11 mouse cellular contexts compared by ENCODE assay signal in genomic region chr9:123385352-123386198, GRCm38 (mm10). TPM values are rescaled to one million over a fixed set of nuclear protein-coding genes. Genes with fewer than 3 reads are reported as not detected.
DNase-seq lines count a peak whose midpoint lies in the region; ATAC-seq and TF ChIP-seq lines count a peak whose summit lies in the region.
"Had no signal": no experiment of that assay in that cellular context is flagged by ENCODE, and none has a peak within 500 bp of the region (broad histone marks: within the 10 kb centered on the region; RNA-seq: fewer than 3 reads in every experiment).

No protein-coding gene starts in this region.

- H3K36me3 ChIP-seq in hindbrain, embryonic 13.5 days, result peaks cover 16% of the 10 kb centered on the region
- 0 out of 2 replicates have a peak, but pooled peaks cover 3% of the 10 kb centered on the region for H3K36me3 ChIP-seq in midbrain, embryonic 16.5 days (ENCODE audit: control insufficient read depth, insufficient read depth, low read length)
- peaks cover 22% of the 10 kb centered on the region for H3K36me3 ChIP-seq in embryonic facial prominence, embryonic 10.5 days (replicated peaks)

- H3K9me3 ChIP-seq in hindbrain, embryonic 13.5 days, result no peaks in the 10 kb centered on the region
- no peaks in the 10 kb centered on the region for H3K9me3 ChIP-seq in midbrain, embryonic 16.5 days (replicated peaks; ENCODE audit: control insufficient read depth, low read length, poor library complexity, severe bottlenecking)
- no peaks in the 10 kb centered on the region for H3K9me3 ChIP-seq in embryonic facial prominence, embryonic 10.5 days

- no peak for TF ChIP-seq CTCF in gastrocnemius, adult 2 months (IDR thresholded peaks at IDR 0.05)

- no peak for DNase-seq in gastrocnemius, adult 2 months
- DNase-seq in gastrocnemius, postnatal 36 days, result no peak
- peak; percentile 56 for DNase-seq in brain, adult 2 months (ENCODE audit: low read depth, low spot score)
- no peak for DNase-seq in embryonic facial prominence, embryonic 10.5 days (ENCODE audit: low spot score)
- DNase-seq in spleen, adult 18-20 months, result no peak
- DNase-seq in heart, postnatal 14 days, result no peak
- DNase-seq: B cell, adult 2 months; kidney, postnatal 10 days; lung, postnatal 4 days had no signal

- H3K9ac ChIP-seq in hindbrain, embryonic 13.5 days, result no peak overlapping the region
- no peak overlapping the region for H3K9ac ChIP-seq in midbrain, embryonic 16.5 days (ENCODE audit: low read depth, low read length)

- ATAC-seq in hindbrain, embryonic 13.5 days (ENCODE audit: low FRiP score), result peak; percentile 59
- ATAC-seq in midbrain, embryonic 16.5 days, result peak; percentile 48; the same call in 1 of the 2 replicates

- H3K4me2 ChIP-seq in hindbrain, embryonic 13.5 days, result no peak overlapping the region
- no peak overlapping the region for H3K4me2 ChIP-seq in midbrain, embryonic 16.5 days (ENCODE audit: low read length)

- H3K4me3 ChIP-seq in gastrocnemius, adult 2 months, result no peak overlapping the region
- no peak overlapping the region for H3K4me3 ChIP-seq in hindbrain, embryonic 13.5 days
- no peak overlapping the region for H3K4me3 ChIP-seq in midbrain, embryonic 16.5 days (ENCODE audit: low read depth, low read length)
- H3K4me3 ChIP-seq in embryonic facial prominence, embryonic 10.5 days, result no peak overlapping the region

- intact Hi-C loops in gastrocnemius, adult 2 months (cut with DNase I), result no loop called here
- intact Hi-C loops in gastrocnemius, postnatal 36 days (cut with DNase I), result no loop called here
- intact Hi-C loops in heart, postnatal 14 days (cut with DNase I), result no loop called here

- 45% methylated on average over 5 of the region's 5 CpGs for WGBS in hindbrain, embryonic 13.5 days
- 42% methylated on average over 5 of the region's 5 CpGs for whole genome bisulfite sequencing in midbrain, embryonic 16.5 days
- 86% methylated on average over 5 of the region's 5 CpGs for WGBS in embryonic facial prominence, embryonic 10.5 days

- H3K27ac ChIP-seq in gastrocnemius, adult 2 months, result peak overlapping the region; percentile 43; the same call in 1 of the 2 replicates
- peak overlapping the region; percentile 60 for H3K27ac ChIP-seq in hindbrain, embryonic 13.5 days
- no peak overlapping the region for H3K27ac ChIP-seq in midbrain, embryonic 16.5 days (ENCODE audit: low read length)
- no peak overlapping the region for H3K27ac ChIP-seq in embryonic facial prominence, embryonic 10.5 days (replicated peaks)

- no peaks in the 10 kb centered on the region for H3K27me3 ChIP-seq in hindbrain, embryonic 13.5 days
- no peaks in the 10 kb centered on the region for H3K27me3 ChIP-seq in midbrain, embryonic 16.5 days (ENCODE audit: control insufficient read depth, insufficient read depth, low read depth, low read length)
- H3K27me3 ChIP-seq in embryonic facial prominence, embryonic 10.5 days (replicated peaks; ENCODE audit: low read depth, poor library complexity, severe bottlenecking), result no peaks in the 10 kb centered on the region

- peaks cover 28% of the 10 kb centered on the region for H3K4me1 ChIP-seq in hindbrain, embryonic 13.5 days (replicated peaks)
- no peaks in the 10 kb centered on the region; the same call in 1 of the 2 replicates for H3K4me1 ChIP-seq in midbrain, embryonic 16.5 days (ENCODE audit: control insufficient read depth, insufficient read depth, low read length)
- 0 out of 2 replicates have a peak, but pooled peaks cover 3% of the 10 kb centered on the region for H3K4me1 ChIP-seq in embryonic facial prominence, embryonic 10.5 days

RNA-seq across cellular contexts. Expression of gene Lars2, which starts 18.8 kb away (rescaled TPM):
- 10 to 100 TPM; 22.9 to 24.3 TPM for total RNA-seq in gastrocnemius, adult 2 months (2021)
- total RNA-seq in gastrocnemius, postnatal 36 days (2021), result 10 to 100 TPM; 37.6 to 59.0 TPM
- polyA plus RNA-seq in hindbrain, embryonic 13.5 days (2015; fragmentation: Nextera tagmentation; extraction: Ambion mirVana), result 924 and 941 TPM in 2 replicates
- polyA plus RNA-seq in midbrain, embryonic 16.5 days (2015; fragmentation: Nextera tagmentation; extraction: Ambion mirVana), result 591 and 787 TPM in 2 replicates
- 705 and 749 TPM in 2 replicates for polyA plus RNA-seq in embryonic facial prominence, embryonic 10.5 days (2016; fragmentation: Nextera tagmentation; extraction: Ambion mirVana)
- total RNA-seq in heart, postnatal 14 days (2021), result 10 to 100 TPM; 43.7 to 51.3 TPM

Comparison
In these comparisons a context has a peak if more than half of its experiments do, and no peak if none do; other contexts are left out.
1. H3K27ac ChIP-seq: peak in gastrocnemius, adult 2 months (single experiment) and hindbrain, embryonic 13.5 days (single experiment); none in midbrain, embryonic 16.5 days (single experiment) and embryonic facial prominence, embryonic 10.5 days (single experiment).